Mouse (Mus musculus) neural tube, embryonic 11.5 days (tissue): ENCODE measurements around the gene 4930539E08Rik. TPM values are rescaled to one million over a fixed set of nuclear protein-coding genes. Genes with fewer than 3 reads are reported as not detected.
A peak's percentile ranks its signal among the peaks of the same experiment; 100 is the strongest.

Experiments
- ATAC-seq: fragments of 200-750 bp; cut with Nextera tagmentation; 2 replicates; pipeline ENCODE4 v1.8.0; 2017; ENCODE audit warnings: moderate number of reproducible peaks, mild to moderate bottlenecking, moderate TSS enrichment, moderate library complexity; ENCODE audit not compliant: insufficient read depth, low FRiP score, low TSS enrichment
- DNase-seq: peaks from one replicate; pipeline ENCODE4 v3.0.0-alpha.2; 2015; ENCODE audit warnings: low spot score
- H3K27ac ChIP-seq: fragments of 300-500 bp; sonication (generic); 2 replicates; pipeline ENCODE4 v1.5.1; 2014; ENCODE audit warnings: low read depth, mild to moderate bottlenecking, low read length
- H3K27me3 ChIP-seq: fragments of 300-500 bp; sonication (generic); 2 replicates; pipeline ENCODE4 v1.6.1; 2014; ENCODE audit warnings: mild to moderate bottlenecking, low read length, mixed read lengths; ENCODE audit not compliant: control insufficient read depth, insufficient read depth
- H3K36me3 ChIP-seq: fragments of 300-500 bp; sonication (generic); 2 replicates; pipeline ENCODE4 v1.6.1; 2014; ENCODE audit warnings: mild to moderate bottlenecking, low read length, moderate library complexity, mixed read lengths; ENCODE audit not compliant: control insufficient read depth, insufficient read depth
- H3K4me1 ChIP-seq: fragments of 300-500 bp; sonication (generic); 2 replicates; pipeline ENCODE4 v1.6.1; 2014; ENCODE audit warnings: low read length, mixed read lengths; ENCODE audit not compliant: control insufficient read depth, insufficient read depth
- H3K4me2 ChIP-seq: fragments of 300-500 bp; sonication (generic); 2 replicates; pipeline ENCODE4 v1.6.1; 2014; ENCODE audit warnings: low read depth, mild to moderate bottlenecking, moderate library complexity
- H3K4me3 ChIP-seq: fragments of 300-500 bp; sonication (generic); 2 replicates; pipeline ENCODE4 v1.5.1; 2014; ENCODE audit warnings: low read depth, low read length
- H3K9ac ChIP-seq: fragments of 300-500 bp; sonication (generic); 2 replicates; pipeline ENCODE4 v1.6.1; 2014; ENCODE audit warnings: mild to moderate bottlenecking, low read length
- H3K9me3 ChIP-seq: fragments of 300-500 bp; sonication (generic); 2 replicates; pipeline ENCODE4 v1.6.1; 2016; ENCODE audit warnings: low read length; ENCODE audit not compliant: control insufficient read depth
- WGBS: fragments of 180-500 bp; shearing (Covaris S2); extraction: QIAGEN DNeasy Blood & Tissue Kit; methylation state at CpG from one replicate; pipeline ENCODE4 v1.1.7; 2014; 5-methylcytosine and 5-hydroxymethylcytosine counted together
- polyA plus RNA-seq: library from polyadenylated mRNA; unstranded; fragments of >200 nt; fragmentation: Nextera tagmentation; extraction: Ambion mirVana; gene quantifications from 2 replicates; pipeline ENCODE4 v1.2.1, GENCODE M21; 2014

The 4930539E08Rik gene
- polyA plus RNA-seq, 1 experiment from 2014 or later = 0.15 TPM

- Histone ChIP-seq H3K4me1 (no peaks in the 10 kb centered on the region), H3K27me3 (0 out of 2 replicates have a peak, but pooled peaks cover 4% of the 10 kb centered on the region), H3K9ac (peak overlapping the region; percentile 37; the same call in 1 of the 2 replicates), H3K4me2 (no peak overlapping the region), H3K9me3 (no peaks in the 10 kb centered on the region), H3K4me3 (no peak overlapping the region), H3K36me3 (no peaks in the 10 kb centered on the region), H3K27ac (no peak overlapping the region)
- ATAC-seq (no peak), DNase-seq (peak; percentile 83)
- 37% methylated on average over 23 of the region's 23 CpGs for WGBS
Observed at GRCm38 (mm10) chr17:28904546-28905376, 10.4 kb downstream of the 4930539E08Rik start.

- Histone ChIP-seq H3K4me3 (no peak overlapping the region), H3K36me3 (no peaks in the 10 kb centered on the region), H3K4me2 (no peak overlapping the region), H3K9me3 (no peaks in the 10 kb centered on the region), H3K27ac (no peak overlapping the region), H3K27me3 (no peaks in the 10 kb centered on the region), H3K4me1 (no peaks in the 10 kb centered on the region), H3K9ac (no peak overlapping the region)
- DNase-seq (no peak), ATAC-seq (no peak)
- 69% methylated on average over 4 of the region's 4 CpGs for WGBS
Observed at GRCm38 (mm10) chr17:28901559-28901958, 13.6 kb downstream of the 4930539E08Rik start.

GRCm38 (mm10) chr17:28899427-28899826, 15.7 kb downstream of the 4930539E08Rik start:
- ATAC-seq = no peak
- Histone ChIP-seq H3K9me3 (no peaks in the 10 kb centered on the region), H3K27me3 (no peaks in the 10 kb centered on the region), H3K36me3 (no peaks in the 10 kb centered on the region), H3K4me1 (no peaks in the 10 kb centered on the region), H3K4me3 (no peak overlapping the region), H3K27ac (no peak overlapping the region), H3K4me2 (no peak overlapping the region), H3K9ac (no peak overlapping the region)
- DNase-seq = no peak
- WGBS = 77% methylated on average over 19 of the region's 19 CpGs

DNA sequence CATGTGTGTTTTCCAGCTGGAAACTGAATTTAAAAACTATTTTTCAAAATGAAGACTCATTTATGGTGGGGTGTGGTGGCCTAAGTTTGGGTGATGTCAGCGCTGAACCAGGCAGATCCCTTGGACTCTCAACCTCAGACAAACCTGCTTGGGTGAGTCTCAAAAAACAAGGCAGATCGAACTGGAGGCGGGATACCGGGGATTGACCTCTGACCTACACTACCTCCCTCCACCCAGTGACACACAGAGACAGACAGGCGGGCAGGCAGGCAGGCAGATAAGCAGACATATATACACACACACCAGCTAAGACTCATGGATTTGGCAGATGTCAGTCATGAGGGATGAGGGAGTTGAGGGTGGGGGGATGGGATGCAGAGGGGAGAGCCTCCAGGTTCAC, 16.9 kb downstream of the 4930539E08Rik start:
- Histone ChIP-seq H3K27ac (no peak overlapping the region), H3K9ac (no peak overlapping the region), H3K4me3 (no peak overlapping the region), H3K36me3 (no peaks in the 10 kb centered on the region), H3K4me2 (no peak overlapping the region), H3K27me3 (no peaks in the 10 kb centered on the region), H3K9me3 (no peaks in the 10 kb centered on the region), H3K4me1 (no peaks in the 10 kb centered on the region)
- 76% methylated on average over 5 of the region's 5 CpGs for WGBS
- no peak for ATAC-seq
- no peak for DNase-seq

GRCm38 (mm10) chr17:28897817-28898216, 17.3 kb downstream of the 4930539E08Rik start:
- WGBS = 83% methylated on average over 5 of the region's 5 CpGs
- Histone ChIP-seq H3K4me2 (no peak overlapping the region), H3K27ac (no peak overlapping the region), H3K9me3 (no peaks in the 10 kb centered on the region), H3K4me3 (no peak overlapping the region), H3K9ac (no peak overlapping the region), H3K27me3 (no peaks in the 10 kb centered on the region), H3K36me3 (no peaks in the 10 kb centered on the region), H3K4me1 (no peaks in the 10 kb centered on the region)
- ATAC-seq (no peak), DNase-seq (no peak)

DNA sequence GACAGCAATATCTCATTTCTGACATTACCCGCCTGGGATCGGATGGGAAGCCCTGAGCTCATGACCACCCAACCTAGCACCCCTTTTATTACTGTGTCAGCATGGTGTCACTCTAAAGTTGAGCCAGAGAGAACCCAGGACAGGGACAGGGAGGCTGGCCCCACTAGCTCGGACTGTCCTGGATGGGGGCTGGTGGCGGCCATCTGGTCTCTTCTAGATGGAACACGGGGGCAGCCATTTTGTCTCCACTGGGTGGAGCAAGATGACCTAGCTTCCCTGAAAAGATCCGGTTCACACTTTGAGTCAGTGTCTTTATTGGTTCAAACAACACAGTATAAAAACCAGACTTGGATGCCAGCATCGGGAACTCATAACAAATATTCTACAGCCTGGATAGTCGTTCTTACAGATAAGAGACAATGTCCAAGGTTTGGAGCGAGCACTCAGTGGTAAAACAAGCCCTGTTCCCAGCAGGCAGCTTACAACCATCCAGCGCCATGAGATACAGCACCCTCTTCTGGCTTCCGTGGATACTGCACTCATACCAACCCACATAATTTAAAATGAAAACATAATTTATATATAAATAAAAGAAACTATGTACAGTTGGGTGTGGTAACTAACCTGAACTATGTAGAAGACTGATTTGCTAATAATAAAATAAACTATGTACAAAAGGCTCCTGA, 18.9 kb downstream of the 4930539E08Rik start:
- Histone ChIP-seq H3K4me1 (no peaks in the 10 kb centered on the region), H3K27me3 (no peaks in the 10 kb centered on the region), H3K9ac (no peak overlapping the region), H3K4me3 (no peak overlapping the region), H3K36me3 (no peaks in the 10 kb centered on the region), H3K4me2 (no peak overlapping the region), H3K27ac (no peak overlapping the region), H3K9me3 (no peaks in the 10 kb centered on the region)
- WGBS = 91% methylated on average over 11 of the region's 11 CpGs
- no peak for DNase-seq
- no peak for ATAC-seq

GRCm38 (mm10) chr17:28895217-28895875, 19.8 kb downstream of the 4930539E08Rik start:
- no peaks in the 10 kb centered on the region for H3K9me3 ChIP-seq
- DNase-seq (no peak), ATAC-seq (no peak)
- H3K4me3 ChIP-seq = no peak overlapping the region
- H3K36me3 ChIP-seq = no peaks in the 10 kb centered on the region
- no peak overlapping the region for H3K4me2 ChIP-seq
- no peak overlapping the region for H3K9ac ChIP-seq
- no peak overlapping the region for H3K27ac ChIP-seq
- no peaks in the 10 kb centered on the region for H3K27me3 ChIP-seq
- 95% methylated on average over 21 of the region's 21 CpGs for WGBS
- H3K4me1 ChIP-seq = no peaks in the 10 kb centered on the region

DNA sequence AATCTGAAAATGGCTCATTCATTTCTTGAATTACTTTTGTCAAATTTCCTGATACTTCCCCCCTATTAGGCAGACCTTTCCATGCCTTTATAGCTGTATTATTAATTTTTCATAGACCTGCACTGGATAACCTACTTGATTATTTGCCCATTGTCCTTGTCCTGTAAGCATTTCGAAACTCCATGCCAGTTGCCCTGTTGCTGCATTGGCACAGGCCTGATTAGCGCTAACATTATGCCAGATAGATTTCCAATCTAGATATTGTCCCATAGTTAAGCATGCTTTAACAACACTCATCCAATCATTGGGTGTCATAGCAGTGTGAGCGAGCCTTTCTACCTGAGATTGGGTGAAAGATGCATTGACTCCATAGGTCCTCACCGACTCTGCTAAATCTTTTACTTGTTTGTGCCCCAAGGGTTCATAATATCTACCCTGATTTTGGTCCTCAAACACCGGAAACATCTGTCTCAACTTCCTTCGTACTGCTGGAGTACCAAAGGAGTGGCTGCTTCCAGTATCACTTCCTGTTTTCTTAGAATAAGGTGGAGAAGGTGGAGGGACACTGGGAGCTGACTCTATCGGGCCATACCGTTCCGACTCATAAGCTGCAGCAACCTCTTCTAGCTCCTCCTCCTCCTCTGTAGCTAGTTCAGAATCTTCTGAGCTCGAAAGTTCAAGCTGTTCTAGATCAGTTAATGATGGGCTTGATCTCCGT, 20.9 kb downstream of the 4930539E08Rik start:
- no peak overlapping the region for H3K27ac ChIP-seq
- no peaks in the 10 kb centered on the region for H3K9me3 ChIP-seq
- WGBS = 91% methylated on average over 11 of the region's 11 CpGs
- H3K4me3 ChIP-seq = no peak overlapping the region
- H3K27me3 ChIP-seq = no peaks in the 10 kb centered on the region
- H3K36me3 ChIP-seq = no peaks in the 10 kb centered on the region
- DNase-seq (no peak), ATAC-seq (no peak)
- no peak overlapping the region for H3K4me2 ChIP-seq
- H3K4me1 ChIP-seq = no peaks in the 10 kb centered on the region
- no peak overlapping the region for H3K9ac ChIP-seq
